Mouse (Mus musculus) heart, adult 2 months (tissue): ENCODE measurements at regions not wholly inside any gene's neighbourhood (a gene's known extent, or its start where the extent isn't known, plus 50 kb on each side); places are given as distances from the start of the nearest gene placed in this dataset.

ENCODE experiments used
- CTCF ChIP-seq: fragments of 200-600 bp; IDR thresholded peaks from 2 replicates; pipeline ENCODE4 v1.8.1; 2022; ENCODE audit warnings: antibody characterized with exemption, mild to moderate bottlenecking, moderate library complexity
- EP300 ChIP-seq: fragments of 200-500 bp; IDR thresholded peaks from 2 replicates; pipeline ENCODE4 v1.6.1; 2011; ENCODE audit warnings: low read depth, low read length, control low read depth; ENCODE audit not compliant: insufficient read depth
- POLR2A ChIP-seq: fragments of 200-500 bp; IDR thresholded peaks from 2 replicates; pipeline ENCODE4 v1.6.1; 2011; ENCODE audit warnings: mild to moderate bottlenecking, low read depth, low read length, control low read depth; ENCODE audit not compliant: insufficient read depth

GRCm38 (mm10) chr3:69658185-69658584, 59.4 kb upstream of the B3galnt1 start:
- TF ChIP-seq POLR2A (no peak), CTCF (no peak), EP300 (no peak)
